Mouse (Mus musculus): ENCODE measurements around the gene Mrgprf.

- TF ChIP-seq CTCF (IDR thresholded peaks at IDR 0.05; ENCODE audit: borderline replicate concordance, extremely low read depth, insufficient read depth, insufficient read length): no peak
- no peak for TF ChIP-seq POLR2A (IDR thresholded peaks at IDR 0.05; ENCODE audit: borderline replicate concordance, extremely low read depth, insufficient read depth, insufficient read length, poor library complexity, severe bottlenecking)
Observed at GRCm38 (mm10) chr7:145291847-145292246, 8.8 kb upstream of the Mrgprf start.

Measured in brain, embryonic 14.5 days (tissue).